Mouse (Mus musculus): ENCODE results near the gene Cd37.

Cd37 gene

DNA sequence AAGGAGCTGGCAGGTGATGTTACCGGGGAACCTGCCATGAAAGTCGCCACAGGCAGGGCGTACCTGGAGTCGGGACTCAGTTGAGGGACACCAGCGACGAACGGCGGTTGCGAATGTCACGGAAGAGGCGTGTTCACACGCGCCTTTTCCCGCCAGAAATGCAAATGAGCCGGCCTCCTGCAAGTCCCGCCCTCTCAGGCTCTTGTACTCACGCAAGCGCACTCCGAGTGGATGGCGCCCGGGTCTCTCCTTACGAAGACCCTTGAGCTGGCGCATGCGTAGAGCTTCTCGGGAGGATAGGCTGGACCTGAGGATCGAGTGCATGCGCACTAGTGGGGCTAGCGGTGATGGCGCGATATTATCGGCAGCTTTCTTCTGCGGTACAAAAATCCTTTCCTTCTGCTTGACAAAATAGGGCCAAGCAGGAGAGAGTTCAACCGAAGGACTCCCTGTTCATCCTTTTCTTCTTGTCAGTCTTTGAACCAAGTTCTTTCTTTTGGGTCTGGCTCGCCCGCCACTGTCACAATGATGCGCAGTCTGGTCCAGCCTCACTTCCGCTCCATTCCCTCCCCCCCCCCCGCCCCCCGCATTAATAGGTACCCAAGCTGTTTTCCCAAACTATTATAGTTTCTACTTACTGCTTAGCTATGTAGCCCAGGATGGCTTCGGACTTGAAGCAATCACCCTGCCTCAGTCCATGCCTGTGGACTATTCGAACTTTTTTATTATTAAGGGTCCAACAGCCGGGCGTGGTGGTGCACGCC is 34.4 kb downstream of the Cd37 start, which contains the start of gene Ccdc155:
Gene Ccdc155, minus strand, starts transcription at position 513 of the 764 bp plus-strand sequence.
- DNase-seq (ENCODE audit: low read depth, low spot score) = no peak

DNA sequence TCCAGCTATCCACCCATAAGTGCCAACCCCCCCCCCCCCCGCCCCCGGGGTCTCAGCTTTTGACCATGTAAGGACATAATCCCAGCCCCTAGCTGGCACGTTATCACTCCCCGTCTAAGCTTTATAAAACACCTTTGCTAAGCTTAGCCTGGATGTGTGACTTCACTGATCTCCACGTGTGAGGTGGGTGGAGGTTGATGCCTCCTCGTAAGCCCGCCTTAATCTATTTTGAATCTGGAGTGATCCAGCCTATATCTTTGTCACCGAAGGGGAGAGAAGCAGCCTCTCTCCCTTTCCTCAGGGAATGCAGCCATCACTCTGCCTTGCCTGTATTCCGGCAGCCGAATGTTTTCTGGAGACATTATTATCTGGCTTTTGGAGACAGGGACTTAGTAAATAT is 36.3 kb downstream of the Cd37 start:
- DNase-seq (ENCODE audit: low read depth, low spot score) = no peak

DNA sequence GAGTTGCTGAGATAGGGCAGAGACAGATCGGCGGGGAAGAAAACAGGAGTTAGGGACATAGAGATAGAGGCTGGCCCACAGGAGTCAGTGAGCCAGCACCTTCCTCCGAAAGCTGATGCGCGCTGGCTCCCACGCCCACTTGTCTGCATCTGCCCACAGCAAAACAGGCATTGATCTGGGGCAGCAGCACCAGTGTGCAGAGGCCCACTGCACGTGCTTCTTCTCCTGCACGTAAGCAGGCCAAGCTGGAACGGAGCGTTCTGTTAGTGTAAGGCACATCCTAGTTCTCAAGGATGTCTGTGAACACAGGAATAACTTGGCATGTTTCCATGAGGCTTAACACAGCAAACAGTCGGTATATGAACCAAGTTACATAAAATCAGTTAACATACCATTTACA is 40.0 kb downstream of the Cd37 start:
- no peak for DNase-seq (ENCODE audit: low read depth, low spot score)

DNA sequence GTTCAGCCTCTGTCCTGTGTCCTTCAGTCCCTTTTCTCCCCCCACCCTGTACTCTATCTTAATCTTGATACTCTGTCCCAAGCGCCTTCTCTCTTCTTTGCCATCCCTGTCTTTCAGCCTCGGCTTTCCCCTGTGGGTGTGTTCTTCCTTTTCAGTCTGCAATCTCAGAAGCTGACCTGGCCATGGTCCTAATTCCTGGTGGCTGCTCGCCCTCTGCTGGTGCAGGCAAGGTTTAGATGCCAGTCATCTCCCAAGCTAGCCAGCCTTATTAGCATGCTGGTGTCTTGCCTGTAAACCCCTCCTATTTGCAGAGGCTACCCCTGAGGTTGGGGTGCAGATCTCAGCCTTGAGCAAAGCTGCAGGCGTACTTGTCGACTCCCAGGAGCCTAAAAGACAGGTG is 40.5 kb downstream of the Cd37 start:
- peak; percentile 85 for DNase-seq (ENCODE audit: low read depth, low spot score)

DNA sequence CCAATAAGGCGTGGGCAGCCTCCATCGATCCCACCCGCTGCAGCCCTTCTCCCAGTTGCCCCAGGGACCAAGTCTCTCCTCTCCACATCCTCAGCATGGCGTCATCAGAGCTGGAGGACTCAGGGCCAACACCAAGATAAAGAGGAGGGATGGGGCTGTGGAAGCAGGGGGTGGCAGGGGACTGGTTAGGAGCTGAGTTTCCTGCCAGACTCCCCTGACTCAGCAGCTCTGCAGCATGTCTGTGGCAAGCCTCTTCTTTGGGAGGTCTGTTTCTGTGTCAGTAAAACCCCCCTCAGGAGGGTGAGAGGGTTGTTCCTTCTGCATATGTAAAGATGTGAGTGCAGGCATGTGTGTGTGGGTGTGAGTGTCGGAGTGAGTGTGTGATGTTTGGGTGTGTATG is 41.9 kb downstream of the Cd37 start:
- DNase-seq (ENCODE audit: low read depth, low spot score) = no peak

DNA sequence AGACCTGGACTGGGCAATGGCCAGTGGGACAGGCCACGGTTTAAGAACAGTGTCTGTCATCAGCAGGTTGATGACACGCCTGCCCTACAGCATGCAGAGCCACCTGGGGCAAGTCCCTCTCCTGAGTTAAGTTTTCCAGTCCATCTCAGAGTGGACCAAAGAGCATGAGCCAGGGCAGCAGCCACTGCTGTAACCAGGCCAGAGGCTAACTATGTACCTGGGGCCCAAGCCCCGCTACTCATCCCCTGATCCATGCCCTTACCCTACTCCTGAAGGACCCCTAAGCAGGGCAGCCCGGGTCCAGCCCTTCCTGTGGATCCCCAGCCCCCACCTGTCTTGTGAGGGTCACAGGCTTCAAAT is 42.8 kb downstream of the Cd37 start:
- DNase-seq (ENCODE audit: low read depth, low spot score) = no peak

DNA sequence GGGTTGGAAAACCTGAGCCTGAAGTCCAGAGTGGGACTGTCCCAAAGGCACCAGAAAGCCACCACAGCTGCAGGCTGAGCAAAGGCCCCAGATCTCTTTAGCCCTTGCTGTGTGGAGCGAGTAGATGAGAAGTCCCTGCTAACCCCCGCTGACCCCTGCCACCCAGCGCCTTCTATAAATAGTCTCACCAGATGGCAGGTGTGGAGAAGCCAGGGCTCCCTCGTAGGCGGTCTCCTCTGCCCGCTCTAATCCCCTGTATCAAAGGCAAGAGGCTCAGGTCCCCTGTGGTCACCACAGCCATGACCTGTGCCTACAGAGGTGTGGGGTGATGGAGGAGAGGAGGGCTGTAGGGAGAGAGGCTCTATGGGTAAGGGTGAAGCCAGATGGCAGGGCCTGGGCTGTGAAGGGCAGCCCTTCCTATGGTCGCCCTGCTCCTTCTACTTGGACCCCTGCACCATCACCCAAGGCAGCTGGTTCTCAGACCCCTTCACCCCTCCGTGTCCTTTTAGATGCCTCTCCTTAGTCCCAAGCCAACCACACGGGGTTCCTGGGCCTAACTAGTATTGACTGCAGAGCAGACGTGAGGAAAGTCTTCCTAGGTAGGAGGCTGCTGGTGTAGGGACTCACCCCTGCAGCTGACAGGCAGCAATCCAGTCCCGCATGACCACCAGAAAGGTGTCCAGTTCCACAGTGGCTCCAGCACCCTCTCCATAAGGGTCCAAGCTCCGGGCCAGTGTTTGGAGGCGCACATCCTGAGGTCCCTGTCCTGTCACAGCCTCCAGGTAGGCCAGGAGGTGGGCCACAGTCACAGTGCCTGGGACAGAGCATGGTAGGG is 43.4 kb downstream of the Cd37 start:
- no peak for DNase-seq (ENCODE audit: low read depth, low spot score)

DNA sequence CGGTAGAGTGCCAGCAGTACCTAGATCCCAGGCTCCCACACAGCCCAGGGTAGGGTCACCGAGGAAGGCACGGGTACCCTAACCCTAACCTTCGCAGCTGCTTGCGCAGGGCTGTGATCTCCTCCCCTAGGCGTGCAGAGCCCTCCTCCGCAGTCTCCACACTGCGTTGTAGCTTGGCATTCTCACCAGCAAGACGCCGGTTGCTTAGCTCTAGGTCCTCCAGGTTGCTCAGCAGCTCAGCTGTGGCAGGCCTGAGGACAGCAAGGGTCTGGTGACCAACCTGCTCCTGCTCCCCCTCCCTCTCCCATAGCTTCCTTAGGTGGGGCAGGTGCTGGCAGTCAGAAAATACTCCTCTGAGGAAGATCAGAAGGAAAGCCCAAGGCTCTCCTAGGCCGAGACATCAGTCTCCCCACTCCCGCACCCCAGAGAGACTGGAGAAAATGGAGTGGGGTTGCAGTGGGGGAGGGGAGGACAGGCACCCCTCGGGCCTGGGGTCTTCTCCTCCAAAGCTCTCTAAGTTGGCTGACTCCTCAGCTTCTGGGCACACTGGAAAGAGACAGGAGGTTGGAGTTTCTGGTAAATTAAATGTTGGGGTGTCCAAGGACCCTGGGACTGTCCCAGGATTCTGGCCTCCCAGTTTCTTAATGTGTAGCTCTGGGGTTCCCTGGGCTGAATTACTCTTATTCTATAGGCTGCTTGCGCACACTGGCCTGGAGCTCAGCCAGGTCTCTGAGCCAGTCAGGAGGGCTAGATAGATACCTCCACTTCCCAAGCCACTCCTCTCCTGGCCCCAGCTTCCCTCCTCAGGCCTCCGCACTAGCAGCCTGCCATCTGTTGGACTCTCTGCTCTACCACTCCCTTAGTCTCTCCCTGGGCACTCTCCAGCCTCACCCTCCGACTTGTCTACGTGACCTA is 44.8 kb downstream of the Cd37 start:
- DNase-seq (ENCODE audit: low read depth, low spot score) = no peak

DNA sequence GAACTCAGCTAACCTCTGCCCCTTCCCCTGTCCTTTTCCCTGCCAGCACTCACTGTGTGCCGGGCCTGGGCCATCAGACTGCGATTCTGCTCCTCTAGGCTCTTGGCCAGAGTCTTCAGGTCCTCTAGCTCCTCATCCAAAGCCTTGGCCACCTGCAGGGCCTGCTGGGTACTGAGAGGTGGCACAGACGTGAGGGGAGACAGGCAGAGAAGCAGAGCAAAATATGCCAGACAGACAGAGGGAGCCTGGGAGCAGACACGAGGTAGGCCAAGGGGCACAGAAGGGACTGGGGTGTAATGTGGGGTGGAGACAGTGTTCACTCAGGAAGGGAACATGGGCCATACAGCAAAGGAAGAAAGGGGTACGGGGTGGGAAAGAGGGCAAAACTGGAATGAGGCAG is 45.5 kb downstream of the Cd37 start:
- peak; percentile 12 for DNase-seq (ENCODE audit: low read depth, low spot score)

DNA sequence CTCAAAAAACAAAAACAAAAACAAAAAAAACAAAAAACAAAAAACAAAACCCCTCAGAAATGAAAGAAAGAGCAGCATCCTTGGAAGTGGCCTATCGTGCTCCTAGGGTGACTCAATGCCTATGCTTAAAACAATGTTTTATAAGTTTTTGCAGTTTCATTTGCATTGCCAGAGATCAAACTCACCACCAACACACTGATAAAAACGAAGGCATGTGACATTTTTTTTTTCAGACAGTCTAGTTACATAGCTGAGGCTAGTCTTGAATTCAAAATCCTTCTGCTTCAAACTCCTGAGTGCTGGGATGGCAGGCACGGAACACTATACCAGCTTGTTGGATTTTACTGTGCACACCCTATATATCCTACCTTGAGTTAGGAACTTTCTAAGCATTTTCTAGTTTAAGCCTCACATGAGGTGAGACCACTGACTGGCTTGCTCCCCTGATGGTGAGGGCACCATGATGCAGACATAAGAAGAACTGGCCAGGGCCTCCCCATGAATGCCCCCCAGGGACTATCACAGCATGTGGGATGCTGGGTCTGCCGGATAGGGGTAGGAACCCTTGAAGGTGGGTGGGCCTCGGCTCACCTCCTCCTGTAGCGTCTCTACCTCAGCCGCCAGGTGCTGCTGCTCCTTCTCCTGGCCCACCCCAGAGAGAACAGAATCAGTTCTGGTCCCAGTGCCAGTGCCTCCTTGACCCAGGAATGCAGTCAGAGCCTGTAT is 46.2 kb downstream of the Cd37 start:
- DNase-seq (ENCODE audit: low read depth, low spot score) = no peak

DNA sequence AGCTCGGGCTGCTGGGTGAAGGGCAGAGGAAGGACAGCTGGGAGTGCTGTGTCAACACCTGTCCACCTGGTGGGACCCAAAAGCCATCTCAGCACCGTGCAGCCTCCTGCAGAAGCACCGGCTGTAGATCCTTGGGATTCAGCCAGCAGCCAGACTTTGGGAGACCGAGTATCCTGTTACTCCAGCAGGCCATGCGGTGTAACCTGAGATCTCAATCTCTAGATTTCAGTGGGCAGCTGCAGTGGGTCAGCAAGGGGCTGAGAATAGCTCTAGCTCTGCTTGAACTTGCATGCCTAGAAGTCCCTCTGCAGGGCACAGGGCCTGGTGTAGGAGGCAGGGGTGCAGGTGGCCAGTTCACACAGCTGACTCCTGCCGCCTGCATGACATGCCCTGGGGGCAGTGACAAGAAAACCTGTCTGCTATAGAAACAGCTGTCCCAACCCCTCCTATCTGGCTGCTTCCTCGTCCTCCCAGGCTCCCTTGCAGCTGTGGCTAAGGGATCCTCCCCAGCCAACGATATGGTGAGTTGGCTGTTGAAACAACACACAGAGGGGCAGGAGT is 47.0 kb downstream of the Cd37 start:
- peak; percentile 61 for DNase-seq (ENCODE audit: low read depth, low spot score)

DNA sequence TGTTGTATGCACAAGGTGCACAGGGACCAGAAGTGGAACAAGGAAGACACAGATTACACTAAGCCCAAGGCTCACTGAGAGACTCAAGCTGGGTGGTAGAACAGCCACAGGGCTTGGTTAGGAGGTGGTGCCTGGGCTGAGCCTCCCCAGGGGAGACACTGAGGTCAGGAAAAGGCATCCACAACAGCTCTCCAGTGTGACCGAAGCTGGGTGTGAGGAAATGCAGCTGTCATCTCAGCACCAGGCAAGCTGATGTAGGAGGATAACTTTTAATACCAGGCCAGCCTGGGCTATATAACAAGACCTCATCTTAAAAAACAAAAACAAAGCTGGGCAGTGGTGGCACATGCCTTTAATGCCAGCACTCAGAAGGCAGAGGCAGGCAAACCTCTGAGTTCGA is 47.8 kb downstream of the Cd37 start:
- DNase-seq (ENCODE audit: low read depth, low spot score) = no peak

DNA sequence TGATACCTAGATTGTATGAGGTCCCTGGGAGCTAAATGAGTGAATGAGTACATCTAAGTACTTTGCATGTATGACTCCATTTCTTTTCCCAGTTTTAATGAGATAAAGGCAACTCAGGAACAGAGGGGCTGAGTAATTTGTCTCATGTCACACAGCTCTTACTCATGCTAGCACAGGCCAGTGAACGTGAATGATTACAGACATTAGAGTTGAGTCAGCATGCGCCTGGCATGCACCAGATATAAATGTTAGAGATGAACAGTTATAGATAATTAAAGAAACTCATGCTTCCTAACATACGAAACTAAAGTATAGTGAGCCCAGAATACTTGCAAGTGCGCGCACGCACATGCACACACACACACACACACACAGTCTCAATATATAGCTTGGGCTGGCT is 48.7 kb downstream of the Cd37 start:
- no peak for DNase-seq (ENCODE audit: low read depth, low spot score)

DNA sequence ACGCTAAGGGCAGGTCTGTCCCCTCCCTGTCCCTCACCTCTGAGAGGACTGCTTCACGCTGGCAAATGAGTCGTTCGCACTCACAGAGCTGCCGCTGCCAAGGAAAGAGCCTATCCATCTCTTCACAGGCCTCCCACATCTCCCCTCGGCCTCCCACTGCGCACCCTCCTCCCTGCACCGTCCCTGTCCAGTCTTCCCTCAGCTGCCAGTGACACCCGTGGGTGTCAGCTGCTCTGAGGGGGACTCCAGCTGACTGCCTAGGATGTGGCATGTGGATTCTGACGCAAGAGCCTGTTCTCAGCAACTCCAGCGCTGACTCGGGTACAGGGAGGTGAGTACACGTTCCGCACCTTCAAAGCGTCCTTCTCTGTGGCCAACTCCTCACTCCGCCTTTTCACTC is 49.3 kb downstream of the Cd37 start:
- no peak for DNase-seq (ENCODE audit: low read depth, low spot score)

DNA sequence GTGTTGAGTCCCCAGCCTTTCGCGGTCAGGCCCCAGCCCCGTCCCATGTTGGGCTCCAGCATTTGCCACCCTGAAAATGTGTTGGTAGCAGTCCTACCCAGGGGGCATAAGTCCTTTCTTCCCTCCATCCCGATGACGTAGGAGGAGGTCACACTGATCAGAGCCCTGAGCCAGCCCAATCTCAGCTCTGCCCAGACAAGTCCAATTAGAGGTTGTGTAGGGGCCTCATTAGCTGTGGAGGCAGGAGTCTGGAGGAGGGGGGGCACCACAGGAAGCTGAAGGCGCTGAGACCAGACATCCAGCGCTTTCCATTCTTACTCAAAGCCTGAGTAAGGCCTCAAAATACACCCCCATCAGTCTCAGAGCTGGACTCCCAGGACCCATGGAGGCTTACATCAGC is 53.0 kb downstream of the Cd37 start:
- no peak for DNase-seq (ENCODE audit: low read depth, low spot score)

DNA sequence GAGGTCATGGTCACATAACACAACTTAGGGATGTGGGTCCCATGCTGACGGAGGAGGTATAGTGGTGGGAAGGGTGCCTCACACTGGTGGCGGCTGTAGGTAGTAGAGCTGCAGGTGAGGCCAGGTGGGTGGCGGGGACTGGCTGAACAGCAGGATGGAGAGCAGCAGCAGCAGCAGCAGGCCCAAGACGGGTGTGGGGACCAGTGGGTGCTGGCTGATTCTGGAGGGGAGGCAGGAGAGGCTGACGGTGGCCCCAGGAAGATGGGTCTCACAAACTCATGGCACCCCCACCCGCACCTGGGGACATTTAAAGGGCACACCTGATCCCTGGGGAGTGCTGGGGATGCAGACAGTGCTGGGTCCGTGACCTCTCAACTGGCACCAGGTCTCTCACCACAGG is 55.2 kb downstream of the Cd37 start:
- DNase-seq (ENCODE audit: low read depth, low spot score) = no peak
